Mouse (Mus musculus): ENCODE results near the gene Jmjd1c.

- TF ChIP-seq CTCF (IDR thresholded peaks at IDR 0.05; ENCODE audit: low read depth, low read length) (no peak), POLR2A (IDR thresholded peaks at IDR 0.05; ENCODE audit: extremely low read depth, insufficient read depth, low read length) (no peak)
Observed at GRCm38 (mm10) chr10:67107017-67107761, 11.3 kb downstream of the Jmjd1c start.
